Mouse (Mus musculus) MEL (cell line): Measurements from ENCODE around the gene Rexo1.

Source experiments
- CHD1 ChIP-seq: IDR thresholded peaks from 2 replicates; pipeline ENCODE4 v1.6.1; 2012; ENCODE audit warnings: low read depth, mild to moderate bottlenecking, inconsistent platforms, low read length, improper control_type of control experiment
- CTCF ChIP-seq, 3 experiments: IDR thresholded peaks in 2 of 3; conservative IDR thresholded peaks in 1 of 3; 2 replicates each; pipeline ENCODE4 v1.5.1; 2011 to 2012; ENCODE audit warnings: low read length in 3 of 3, low read depth in 2 of 3, mild to moderate bottlenecking in 2 of 3, improper control_type of control experiment in 1 of 3, inconsistent platforms in 1 of 3, mixed read lengths in 1 of 3, moderate library complexity in 1 of 3; ENCODE audit not compliant: control insufficient read depth in 1 of 3, insufficient read depth in 1 of 3, poor library complexity in 1 of 3, severe bottlenecking in 1 of 3
- EP300 ChIP-seq, 2 experiments: IDR thresholded peaks; 2 replicates each; pipeline ENCODE4 v1.6.1; 2011; ENCODE audit warnings: improper control_type of control experiment in 2 of 2, low read length in 2 of 2, low read depth in 1 of 2, mild to moderate bottlenecking in 1 of 2
- HCFC1 ChIP-seq: IDR thresholded peaks from 2 replicates; pipeline ENCODE4 v1.6.1; 2012; ENCODE audit warnings: low read depth, mild to moderate bottlenecking, inconsistent platforms, low read length, improper control_type of control experiment, moderate library complexity
- KAT2A ChIP-seq: conservative IDR thresholded peaks from 2 replicates; pipeline ENCODE4 v1.6.1; 2012; ENCODE audit warnings: low read depth, low read length, improper control_type of control experiment, inconsistent platforms
- MAX ChIP-seq: IDR thresholded peaks from 2 replicates; pipeline ENCODE4 v1.6.1; 2011; ENCODE audit warnings: low read length, improper control_type of control experiment
- POLR2A ChIP-seq, 2 experiments: IDR thresholded peaks; 2 replicates each; pipeline ENCODE4 v1.6.1; 2011 to 2012; ENCODE audit warnings: low read length in 2 of 2, mild to moderate bottlenecking in 2 of 2, control low read depth in 1 of 2, improper control_type of control experiment in 1 of 2, low read depth in 1 of 2, moderate library complexity in 1 of 2; ENCODE audit not compliant: control insufficient read depth in 1 of 2, insufficient read depth in 1 of 2, poor library complexity in 1 of 2
- POLR2AphosphoS2 ChIP-seq: IDR thresholded peaks from 2 replicates; pipeline ENCODE4 v1.6.1; 2011; ENCODE audit warnings: low read length, improper control_type of control experiment
- RCOR1 ChIP-seq: IDR thresholded peaks from 2 replicates; pipeline ENCODE4 v1.6.1; 2012; ENCODE audit warnings: low read depth, mild to moderate bottlenecking, inconsistent platforms, low read length, improper control_type of control experiment

DNA sequence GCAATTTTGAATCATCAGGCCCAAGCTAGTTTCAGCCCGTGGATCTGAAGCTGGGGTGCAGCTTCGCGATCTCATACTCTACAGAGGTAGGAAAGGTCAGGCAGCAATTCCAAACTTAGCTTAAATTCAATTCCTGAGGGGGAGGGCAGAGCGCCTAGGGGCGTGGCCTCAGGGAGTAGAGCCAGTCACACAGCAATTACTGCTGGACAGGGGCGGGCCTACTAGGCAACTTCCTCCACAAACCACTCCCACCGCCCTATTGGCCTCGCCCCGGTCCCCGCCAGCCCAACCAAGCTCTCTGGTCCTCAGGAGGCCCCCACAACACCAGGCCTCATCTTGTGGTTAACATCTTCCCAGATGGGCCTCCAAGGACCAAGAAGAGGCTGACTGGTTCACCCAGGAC lies 8.3 kb upstream of the Rexo1 start:
- no peak for TF ChIP-seq EP300 (IDR thresholded peaks at IDR 0.05; ENCODE audit: low read depth in 1 of 2, low read length in 2 of 2)
- TF ChIP-seq POLR2AphosphoS2, result no peak
- no peak for TF ChIP-seq POLR2A (IDR thresholded peaks at IDR 0.05; ENCODE audit: control insufficient read depth in 1 of 2, insufficient read depth in 1 of 2, low read depth in 1 of 2, low read length in 2 of 2, poor library complexity in 1 of 2)
- no peak for TF ChIP-seq CHD1
- no peak for TF ChIP-seq HCFC1
- TF ChIP-seq RCOR1, result no peak
- no peak for TF ChIP-seq CTCF (IDR thresholded peaks at IDR 0.05 in 2 of 3, conservative IDR thresholded peaks at IDR 0.05 in 1 of 3; ENCODE audit: control insufficient read depth in 1 of 3, insufficient read depth in 1 of 3, low read depth in 2 of 3, low read length in 3 of 3, poor library complexity in 1 of 3, severe bottlenecking in 1 of 3)
- TF ChIP-seq KAT2A, result no peak
- TF ChIP-seq MAX, result no peak
